Comparison of ENCODE assay signal across 20 mouse cellular contexts in the genomic region with DNA sequence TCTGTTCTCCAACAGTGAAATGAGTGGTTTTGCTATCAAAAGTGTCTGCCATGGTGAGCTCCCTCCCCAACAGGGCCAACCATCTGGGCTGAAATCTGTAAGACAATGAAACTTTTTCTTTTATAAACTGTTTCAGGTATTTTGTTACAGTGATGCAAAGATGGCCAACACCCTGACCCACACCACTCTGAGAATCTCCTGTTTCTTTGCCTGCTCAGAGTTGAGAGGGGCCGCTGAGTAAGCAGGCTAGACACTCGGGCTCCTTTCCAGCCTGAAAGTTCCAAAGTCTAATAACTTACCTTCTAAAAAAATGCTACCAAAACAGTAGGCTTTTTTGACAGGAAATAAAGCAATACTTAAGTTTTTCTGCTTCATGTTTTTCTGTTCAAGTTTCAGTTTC.
DNase-seq lines count a peak whose midpoint lies in the region; ATAC-seq and TF ChIP-seq lines count a peak whose summit lies in the region.
"Had no signal": no experiment of that assay in that cellular context is flagged by ENCODE, and none has a peak within 500 bp of the region (broad histone marks: within the 10 kb centered on the region; RNA-seq: fewer than 3 reads in every experiment).

No protein-coding gene starts in this region.

- TF ChIP-seq CTCF in ES-Bruce4 (IDR thresholded peaks at IDR 0.05; ENCODE audit: low read depth, low read length), result no peak

- TF ChIP-seq EP300 in ES-Bruce4 (IDR thresholded peaks at IDR 0.05; ENCODE audit: insufficient read depth, low read depth, low read length), result peak; percentile 62; the same call in 1 of the 2 replicates

- no peak overlapping the region for H3K4me3 ChIP-seq in limb, embryonic 12.5 days (replicated peaks)
- no peak overlapping the region for H3K4me3 ChIP-seq in limb, embryonic 10.5 days
- no peak overlapping the region for H3K4me3 ChIP-seq in ES-Bruce4 (ENCODE audit: low read depth, low read length)
- H3K4me3 ChIP-seq in forebrain, embryonic 14.5 days (ENCODE audit: low read depth, low read length), result no peak overlapping the region
- H3K4me3 ChIP-seq: hindbrain, embryonic 12.5 days; limb, embryonic 15.5 days; midbrain, embryonic 13.5 days; neural tube, embryonic 12.5 days had no signal

- WGBS in limb, embryonic 12.5 days, result 91% methylated on average over 2 of the region's 2 CpGs
- WGBS in limb, embryonic 10.5 days, result 92% methylated on average over 2 of the region's 2 CpGs
- 91% methylated on average over 2 of the region's 2 CpGs for WGBS in forebrain, embryonic 14.5 days

- H3K27ac ChIP-seq in limb, embryonic 12.5 days, result 0 out of 2 replicates have a peak overlapping the region, but pooled peaks have one; percentile 17
- H3K27ac ChIP-seq in limb, embryonic 10.5 days, result no peak overlapping the region
- peak overlapping the region; percentile 95 for H3K27ac ChIP-seq in ES-Bruce4 (ENCODE audit: insufficient read depth, low read length)
- no peak overlapping the region for H3K27ac ChIP-seq in forebrain, embryonic 14.5 days (ENCODE audit: low read depth, low read length)
- H3K27ac ChIP-seq: hindbrain, embryonic 12.5 days; limb, embryonic 15.5 days; midbrain, embryonic 13.5 days; neural tube, embryonic 12.5 days had no signal

- H3K4me1 ChIP-seq in limb, embryonic 12.5 days (replicated peaks), result peaks cover 32% of the 10 kb centered on the region
- H3K4me1 ChIP-seq in limb, embryonic 10.5 days, result peaks cover 45% of the 10 kb centered on the region
- H3K4me1 ChIP-seq in ES-Bruce4 (ENCODE audit: control insufficient read depth, insufficient read depth, low read length), result no peaks in the 10 kb centered on the region
- peaks cover 29% of the 10 kb centered on the region for H3K4me1 ChIP-seq in forebrain, embryonic 14.5 days (ENCODE audit: control insufficient read depth, insufficient read depth, low read length)

- ATAC-seq in limb, embryonic 12.5 days (ENCODE audit: insufficient number of reproducible peaks, insufficient read depth, low FRiP score, low TSS enrichment, low read depth), result no peak
- no peak for ATAC-seq in forebrain, embryonic 14.5 days
- ATAC-seq: liver, postnatal 0 days; midbrain, embryonic 13.5 days had no signal

- H3K4me2 ChIP-seq in limb, embryonic 12.5 days, result no peak overlapping the region
- no peak overlapping the region for H3K4me2 ChIP-seq in forebrain, embryonic 14.5 days (ENCODE audit: low read length)
- H3K4me2 ChIP-seq: heart, embryonic 11.5 days; hindbrain, embryonic 12.5 days; limb, embryonic 15.5 days; midbrain, embryonic 13.5 days; neural tube, embryonic 12.5 days had no signal

- no peaks in the 10 kb centered on the region for H3K36me3 ChIP-seq in limb, embryonic 12.5 days
- H3K36me3 ChIP-seq in limb, embryonic 10.5 days, result no peaks in the 10 kb centered on the region
- H3K36me3 ChIP-seq in ES-Bruce4 (ENCODE audit: control insufficient read depth, insufficient read depth, low read length, poor library complexity, severe bottlenecking), result no peaks in the 10 kb centered on the region
- no peaks in the 10 kb centered on the region for H3K36me3 ChIP-seq in forebrain, embryonic 14.5 days (ENCODE audit: control insufficient read depth, insufficient read depth, low read length)
- H3K36me3 ChIP-seq: limb, embryonic 15.5 days; midbrain, embryonic 13.5 days; neural tube, embryonic 12.5 days had no signal

- H3K9me3 ChIP-seq in limb, embryonic 12.5 days, result no peaks in the 10 kb centered on the region
- H3K9me3 ChIP-seq in limb, embryonic 10.5 days (replicated peaks), result no peaks in the 10 kb centered on the region
- peaks cover 5% of the 10 kb centered on the region for H3K9me3 ChIP-seq in ES-Bruce4 (replicated peaks; ENCODE audit: control insufficient read depth, insufficient read depth, low read length, poor library complexity, severe bottlenecking)
- H3K9me3 ChIP-seq in forebrain, embryonic 14.5 days (replicated peaks; ENCODE audit: control insufficient read depth, low read length), result no peaks in the 10 kb centered on the region
- H3K9me3 ChIP-seq: hindbrain, embryonic 12.5 days; limb, embryonic 15.5 days; midbrain, embryonic 13.5 days; neural tube, embryonic 12.5 days had no signal

- H3K27me3 ChIP-seq in limb, embryonic 12.5 days, result no peaks in the 10 kb centered on the region
- H3K27me3 ChIP-seq in limb, embryonic 10.5 days (ENCODE audit: low read depth, poor library complexity, severe bottlenecking), result no peaks in the 10 kb centered on the region
- no peaks in the 10 kb centered on the region for H3K27me3 ChIP-seq in ES-Bruce4 (ENCODE audit: control insufficient read depth, insufficient read depth, low read length, poor library complexity, severe bottlenecking)
- H3K27me3 ChIP-seq in forebrain, embryonic 14.5 days (replicated peaks; ENCODE audit: control insufficient read depth, insufficient read depth, low read length), result no peaks in the 10 kb centered on the region
- H3K27me3 ChIP-seq: hindbrain, embryonic 12.5 days; limb, embryonic 15.5 days; midbrain, embryonic 13.5 days; neural tube, embryonic 12.5 days had no signal

- TF ChIP-seq POLR2A in ES-Bruce4 (IDR thresholded peaks at IDR 0.05; ENCODE audit: insufficient read depth, low read length), result no peak

- no peak overlapping the region for H3K9ac ChIP-seq in limb, embryonic 12.5 days (replicated peaks)
- H3K9ac ChIP-seq in ES-Bruce4 (ENCODE audit: low read depth, poor library complexity, severe bottlenecking), result no peak overlapping the region
- H3K9ac ChIP-seq in forebrain, embryonic 14.5 days (ENCODE audit: low read length), result no peak overlapping the region
- H3K9ac ChIP-seq: hindbrain, embryonic 12.5 days; limb, embryonic 15.5 days; liver, postnatal 0 days; midbrain, embryonic 13.5 days; neural tube, embryonic 12.5 days had no signal

- peak; percentile 20 for DNase-seq in kidney, adult 11 months
- no peak for DNase-seq in kidney, postnatal 4 days
- DNase-seq in limb, embryonic 10.5 days (ENCODE audit: low spot score), result no peak
- peak; percentile 74 for DNase-seq in induced T-regulatory cell, adult 2 months (ENCODE audit: low read depth)
- no peak for DNase-seq in gastrocnemius, postnatal 25 days
- no peak for DNase-seq in forebrain, embryonic 14.5 days (ENCODE audit: low spot score)
- DNase-seq: cerebellum, adult 8-10 months; heart, postnatal 10 days; layer of hippocampus, postnatal 36 days; liver, postnatal 0 days; lung, postnatal 14 days; right cerebral cortex, adult 18-20 months; thymus, adult 2 months had no signal

Comparison
In these comparisons a context has a peak if more than half of its experiments do, and no peak if none do; other contexts are left out.
1. DNase-seq: peak in kidney, adult 11 months (single experiment) and induced T-regulatory cell, adult 2 months (single experiment); none in kidney, postnatal 4 days (0 of 2), limb, embryonic 10.5 days (single experiment), gastrocnemius, postnatal 25 days (single experiment) and forebrain, embryonic 14.5 days (single experiment).
2. H3K27ac ChIP-seq: peak in limb, embryonic 12.5 days (single experiment) and ES-Bruce4 (single experiment); none in limb, embryonic 10.5 days (single experiment) and forebrain, embryonic 14.5 days (single experiment).